Mouse (Mus musculus): Measurements from ENCODE around the gene Gm10553.
"Not testable (repeated sequence)": the region's sequence is repeated elsewhere in the genome, so short reads cannot be mapped to it uniquely, and the experiment has no call there.

The Gm10553 gene

DNA sequence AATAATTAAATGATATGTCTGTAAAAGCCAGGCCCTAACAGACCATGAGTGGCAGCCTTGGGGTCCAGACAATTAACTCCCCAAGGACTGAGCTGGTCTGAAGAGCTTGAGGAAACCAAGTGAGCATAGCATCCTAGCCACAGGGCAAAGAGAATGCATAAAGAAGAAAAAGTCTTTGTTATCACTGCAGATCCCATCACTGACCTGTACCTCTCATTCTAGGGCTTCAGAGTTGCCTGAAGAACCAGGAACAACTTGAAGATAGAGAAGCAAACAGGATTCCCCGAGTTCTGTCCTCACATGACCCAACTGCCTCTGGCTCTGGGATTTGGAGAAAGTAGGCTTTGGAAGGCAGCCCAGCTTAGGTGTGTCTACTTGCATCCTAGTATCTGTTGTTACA is at the start of gene Gm10553:
Gm10553 (plus strand) TSS at position 301 of the 400 bp plus-strand sequence.
- DNase-seq (ENCODE audit: low spot score in 2 of 2): not testable (repeated sequence)

- not testable (repeated sequence) for DNase-seq (ENCODE audit: low spot score in 2 of 2)
These were observed 28.3 kb upstream of the Gm10553 start for GRCm38 (mm10) chr1:85071690-85072089.

DNA sequence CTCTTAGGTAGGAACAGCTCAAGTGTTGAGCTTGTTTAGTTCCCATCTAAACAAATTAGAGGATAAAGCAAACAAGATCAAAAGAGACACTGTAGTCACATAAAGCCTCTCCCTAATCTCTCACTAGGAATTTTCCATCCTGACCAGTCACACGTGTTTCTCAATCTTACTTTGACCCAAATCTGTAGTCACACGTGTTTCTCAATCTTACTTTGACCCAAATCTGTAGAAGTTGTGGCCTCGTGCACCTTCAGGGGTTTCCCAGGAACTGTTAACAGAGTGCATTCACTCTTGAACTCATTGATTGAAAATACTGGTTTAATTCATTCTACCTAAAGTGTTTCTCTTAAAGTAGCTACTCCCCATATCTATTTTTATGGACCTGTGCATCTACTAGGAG is 26.9 kb upstream of the Gm10553 start:
- DNase-seq (ENCODE audit: low spot score in 2 of 2): not testable (repeated sequence)

DNA sequence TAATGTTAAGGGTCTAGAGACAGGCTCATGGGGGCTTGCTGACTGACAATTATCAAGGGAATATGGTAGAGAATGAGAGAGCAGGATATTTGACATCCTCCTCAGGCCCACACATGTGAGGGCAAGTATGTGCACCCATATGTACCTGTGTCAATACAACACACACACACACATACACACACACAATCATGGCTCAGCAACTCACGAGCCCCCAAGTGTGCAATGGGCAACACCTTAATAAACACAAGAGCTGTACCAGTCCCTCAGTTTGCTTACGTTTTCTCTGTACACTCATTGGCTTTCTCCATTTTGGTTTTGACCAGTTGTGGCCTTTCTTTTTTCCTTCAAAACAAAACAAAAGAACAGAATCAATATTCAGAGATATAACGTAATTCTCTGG is 15.2 kb upstream of the Gm10553 start:
- DNase-seq (ENCODE audit: low spot score in 2 of 2): not testable (repeated sequence)

- DNase-seq (ENCODE audit: low spot score in 2 of 2): not testable (repeated sequence)
These were observed 13.8 kb upstream of the Gm10553 start for GRCm38 (mm10) chr1:85086211-85086610.

DNA sequence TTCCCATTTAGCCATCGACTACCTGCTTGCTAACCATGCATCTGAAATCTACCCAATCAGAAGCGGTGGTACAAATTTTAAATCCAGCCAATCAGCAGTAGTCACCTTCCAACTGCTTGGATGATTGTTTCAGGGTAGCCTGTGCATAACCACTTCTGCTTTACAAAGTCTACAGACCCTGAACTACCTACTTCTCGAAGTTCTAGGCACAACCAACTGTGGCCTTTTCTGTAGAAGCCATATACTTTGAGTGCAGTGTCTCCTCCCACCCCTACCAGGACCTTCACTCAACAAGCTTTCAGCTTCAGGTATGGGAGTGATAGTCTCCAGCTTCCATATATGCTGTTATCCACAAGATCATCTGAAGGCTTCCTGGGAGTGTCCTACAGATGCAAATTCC is 7.8 kb upstream of the Gm10553 start:
- not testable (repeated sequence) for DNase-seq (ENCODE audit: low spot score in 2 of 2)

GRCm38 (mm10) chr1:85093011-85093572 is 6.9 kb upstream of the Gm10553 start:
- not testable (repeated sequence) for DNase-seq (ENCODE audit: low spot score in 2 of 2)

- not testable (repeated sequence) for DNase-seq (ENCODE audit: low spot score in 2 of 2)
These were observed 883 bp upstream of the Gm10553 start for GRCm38 (mm10) chr1:85099081-85099480.

DNA sequence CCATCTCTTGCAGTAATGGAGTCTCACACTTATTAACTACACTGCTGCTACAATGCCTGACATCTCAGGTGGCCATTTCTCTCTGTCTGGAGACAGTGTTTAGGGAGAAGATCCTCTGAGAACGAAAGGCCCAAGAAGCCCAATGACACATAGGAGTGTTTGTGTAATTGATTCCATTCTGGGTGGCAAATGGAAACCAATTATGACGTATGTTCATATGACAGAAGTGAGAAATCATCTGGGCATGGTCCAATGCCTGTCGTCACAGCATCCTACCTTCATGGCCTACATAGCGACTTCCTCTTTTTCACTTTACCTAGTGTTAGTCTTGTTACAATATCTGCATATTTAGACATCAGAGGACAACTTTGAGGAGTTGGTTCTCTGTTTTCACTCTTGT is 1.8 kb downstream of the Gm10553 start:
- DNase-seq (ENCODE audit: low spot score in 2 of 2): not testable (repeated sequence)

- not testable (repeated sequence) for DNase-seq (ENCODE audit: low spot score in 2 of 2)
These were observed 5.4 kb downstream of the Gm10553 start for GRCm38 (mm10) chr1:85105336-85105735.

- DNase-seq (ENCODE audit: low spot score in 2 of 2): not testable (repeated sequence)
These were observed 6.0 kb downstream of the Gm10553 start for GRCm38 (mm10) chr1:85106013-85106412.

GRCm38 (mm10) chr1:85109753-85110152 is 9.8 kb downstream of the Gm10553 start, which contains the start of gene A530032D15Rik:
Gene A530032D15Rik (minus strand): TSS chr1:85109853.
- DNase-seq (ENCODE audit: low spot score in 2 of 2): not testable (repeated sequence)

- DNase-seq (ENCODE audit: low spot score in 2 of 2): not testable (repeated sequence)
These were observed 10.9 kb downstream of the Gm10553 start for GRCm38 (mm10) chr1:85110876-85111275.

- DNase-seq (ENCODE audit: low spot score in 2 of 2): not testable (repeated sequence)
These were observed 11.6 kb downstream of the Gm10553 start for GRCm38 (mm10) chr1:85111572-85111971.

DNA sequence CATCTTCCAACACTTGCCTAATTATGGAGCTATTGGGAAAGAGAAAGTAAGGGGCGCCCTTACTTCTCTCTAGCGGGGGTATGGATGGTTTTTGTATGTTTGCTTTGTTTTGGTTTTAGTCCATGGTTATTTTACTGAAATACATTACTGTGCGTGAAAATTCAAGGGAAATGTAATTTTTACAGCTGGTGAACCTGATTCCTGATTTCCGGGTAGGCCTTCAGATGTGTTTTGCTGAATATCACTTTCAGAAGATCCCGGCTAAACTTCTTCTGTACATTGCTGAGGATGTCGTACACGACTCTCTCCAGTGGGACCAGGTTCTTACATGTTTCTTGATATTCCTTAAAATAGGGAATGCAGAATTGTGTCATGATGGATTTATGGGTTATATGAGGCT is 12.3 kb downstream of the Gm10553 start:
- not testable (repeated sequence) for DNase-seq (ENCODE audit: low spot score in 2 of 2)

DNA sequence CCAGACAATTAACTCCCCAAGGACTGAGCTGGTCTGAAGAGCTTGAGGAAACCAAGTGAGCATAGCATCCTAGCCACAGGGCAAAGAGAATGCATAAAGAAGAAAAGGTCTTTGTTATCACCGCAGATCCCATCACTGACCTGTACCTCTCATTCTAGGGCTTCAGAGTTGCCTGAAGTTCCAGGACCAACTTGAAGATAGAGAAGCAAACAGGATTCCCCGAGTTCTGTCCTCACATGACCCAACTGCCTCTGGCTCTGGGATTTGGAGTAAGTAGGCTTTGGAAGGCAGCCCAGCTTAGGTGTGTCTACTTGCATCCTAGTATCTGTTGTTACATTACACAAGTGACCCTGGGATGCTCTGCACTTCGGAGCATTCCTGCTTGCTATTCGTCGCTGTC is 12.9 kb downstream of the Gm10553 start:
- DNase-seq (ENCODE audit: low spot score in 2 of 2): not testable (repeated sequence)

DNA sequence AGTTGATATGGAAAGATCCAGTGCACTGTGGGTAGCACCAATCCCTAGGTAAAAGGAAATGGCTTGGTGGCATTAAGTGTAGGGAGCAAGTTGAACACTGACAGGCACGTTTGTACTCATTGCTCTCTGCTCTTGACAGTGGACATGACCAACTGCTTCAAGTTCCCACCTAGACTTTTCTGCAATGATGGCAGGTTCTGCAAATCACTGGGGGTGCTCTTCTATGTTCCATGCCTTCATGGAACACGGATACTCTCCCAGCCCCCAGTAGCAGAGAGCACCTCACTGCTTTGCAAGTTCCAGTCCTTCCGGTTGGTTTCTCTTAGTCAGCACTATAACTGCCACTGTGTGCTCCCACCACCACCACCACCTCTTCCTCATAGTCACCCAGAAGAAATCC is 14.1 kb downstream of the Gm10553 start:
- DNase-seq (ENCODE audit: low spot score in 2 of 2): not testable (repeated sequence)

DNA sequence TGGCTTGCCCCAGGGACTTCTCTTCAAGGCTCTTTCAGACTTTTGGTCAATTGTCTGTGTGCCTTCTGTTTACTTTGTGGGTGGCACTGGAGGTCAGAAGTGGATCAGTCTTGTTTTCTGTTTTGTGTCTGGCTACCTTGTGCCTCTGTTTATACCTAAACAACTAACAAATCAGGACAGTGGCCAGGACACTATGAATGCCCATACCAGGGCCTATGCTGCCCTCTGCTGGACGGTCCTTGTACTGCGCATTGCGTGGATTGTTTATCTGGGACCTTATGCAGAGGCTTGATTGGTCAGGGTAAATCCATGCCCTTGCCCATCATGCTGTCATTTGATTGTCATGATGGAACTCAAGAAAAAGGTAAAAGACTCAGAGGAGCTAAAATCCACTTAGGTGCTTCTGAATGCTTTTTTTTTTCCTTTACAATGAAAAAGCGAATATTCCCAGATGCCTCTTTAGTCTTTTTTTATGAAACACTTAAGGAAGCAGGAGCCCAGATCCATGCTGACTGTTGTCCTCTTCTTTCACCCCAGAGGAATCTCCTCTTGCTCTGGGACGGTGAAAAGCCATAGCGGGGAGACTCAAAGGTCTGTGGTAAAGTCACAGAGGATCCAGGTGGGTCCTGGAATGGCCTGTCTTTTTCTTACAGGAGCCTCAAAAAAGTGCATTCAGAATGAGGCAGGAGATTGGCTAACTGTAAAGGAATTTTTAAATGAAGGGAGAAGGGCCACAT is 14.9 kb downstream of the Gm10553 start:
- peak in 1 of 2 experiments; percentile 39 for DNase-seq (ENCODE audit: low spot score in 2 of 2)

DNA sequence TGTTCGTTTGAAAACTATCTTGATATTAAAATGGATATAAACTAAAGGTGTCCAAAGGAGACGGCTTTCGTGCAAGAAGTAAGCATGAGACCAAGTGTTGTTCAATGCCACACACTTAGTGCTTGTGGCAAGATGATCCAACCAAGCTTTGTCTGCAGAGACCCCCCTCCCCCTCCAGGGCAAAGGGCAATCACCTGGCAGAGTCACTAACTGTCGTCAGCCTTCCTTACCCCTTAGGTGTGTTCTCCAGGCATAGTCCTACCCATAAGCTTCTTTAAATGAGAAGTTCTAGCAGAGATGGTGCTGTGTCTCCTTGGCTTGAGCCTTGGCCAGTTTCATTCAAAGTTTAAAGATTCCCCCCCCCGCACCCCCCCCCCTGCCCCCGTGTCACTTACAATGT is 17.6 kb downstream of the Gm10553 start:
- not testable (repeated sequence) for DNase-seq (ENCODE audit: low spot score in 2 of 2)

GRCm38 (mm10) chr1:85118341-85118740 is 18.4 kb downstream of the Gm10553 start:
- DNase-seq (ENCODE audit: low spot score in 2 of 2): not testable (repeated sequence)

- DNase-seq (ENCODE audit: low spot score in 2 of 2): not testable (repeated sequence)
These were observed 21.9 kb downstream of the Gm10553 start for GRCm38 (mm10) chr1:85121841-85122240.

GRCm38 (mm10) chr1:85133671-85134070 is 33.7 kb downstream of the Gm10553 start:
- DNase-seq (ENCODE audit: low spot score in 2 of 2): not testable (repeated sequence)
